Mouse (Mus musculus): ENCODE results near the gene Arl2. TPM values are rescaled to one million over a fixed set of nuclear protein-coding genes. Genes with fewer than 3 reads are reported as not detected.
"Not testable (repeated sequence)": the region's sequence is repeated elsewhere in the genome, so short reads cannot be mapped to it uniquely, and the experiment has no call there.

The Arl2 gene
- polyA plus RNA-seq, 1 experiment from 2014 or later: 112 TPM

GRCm38 (mm10) chr19:6140678-6141393, 512 bp downstream of the Arl2 start, which contains the start of gene Batf2:
Batf2 (plus strand) TSS chr19:6140983.
- DNase-seq (ENCODE audit: low spot score): peak; percentile 96
- Histone ChIP-seq H3K27me3 (replicated peaks; ENCODE audit: low read depth, poor library complexity, severe bottlenecking) (no peaks in the 10 kb centered on the region), H3K27ac (replicated peaks) (peak within 1 kb of the TSS; percentile 99), H3K4me1 (peaks cover 22% of the 10 kb centered on the region), H3K36me3 (replicated peaks) (peaks cover 29% of the 10 kb centered on the region), H3K9me3 (no peaks in the 10 kb centered on the region), H3K4me3 (peak within 1 kb of the TSS; percentile 88)
- under 1% methylated on average over 68 of the region's 68 CpGs for WGBS

- no peak for DNase-seq (ENCODE audit: low spot score)
- H3K4me1 ChIP-seq: peaks cover 22% of the 10 kb centered on the region
- peak overlapping the region; percentile 88 for H3K4me3 ChIP-seq
- WGBS: 9% methylated on average over 16 of the region's 16 CpGs
- H3K27ac ChIP-seq (replicated peaks): peak overlapping the region; percentile 99
- H3K27me3 ChIP-seq (replicated peaks; ENCODE audit: low read depth, poor library complexity, severe bottlenecking): no peaks in the 10 kb centered on the region
- H3K9me3 ChIP-seq: no peaks in the 10 kb centered on the region
- H3K36me3 ChIP-seq (replicated peaks): peaks cover 34% of the 10 kb centered on the region
Observed at GRCm38 (mm10) chr19:6140374-6140677, 1.0 kb downstream of the Arl2 start.

- peaks cover 39% of the 10 kb centered on the region for H3K36me3 ChIP-seq (replicated peaks)
- H3K27me3 ChIP-seq (replicated peaks; ENCODE audit: low read depth, poor library complexity, severe bottlenecking): no peaks in the 10 kb centered on the region
- H3K4me3 ChIP-seq: peak overlapping the region; percentile 88
- no peaks in the 10 kb centered on the region for H3K9me3 ChIP-seq
- 94% methylated on average over 6 of the region's 6 CpGs for WGBS
- no peak for DNase-seq (ENCODE audit: low spot score)
- H3K27ac ChIP-seq (replicated peaks): peak overlapping the region; percentile 99
- H3K4me1 ChIP-seq: peaks cover 22% of the 10 kb centered on the region
Observed at GRCm38 (mm10) chr19:6139701-6140100, 1.6 kb downstream of the Arl2 start.

GRCm38 (mm10) chr19:6136397-6136796, 5.0 kb downstream of the Arl2 start:
- H3K9me3 ChIP-seq: no peaks in the 10 kb centered on the region
- no peak overlapping the region for H3K4me3 ChIP-seq
- H3K27ac ChIP-seq (replicated peaks): no peak overlapping the region
- H3K36me3 ChIP-seq (replicated peaks): peaks cover 52% of the 10 kb centered on the region
- WGBS: 82% methylated on average over 3 of the region's 3 CpGs
- no peaks in the 10 kb centered on the region for H3K27me3 ChIP-seq (replicated peaks; ENCODE audit: low read depth, poor library complexity, severe bottlenecking)
- H3K4me1 ChIP-seq: peaks cover 18% of the 10 kb centered on the region
- DNase-seq (ENCODE audit: low spot score): no peak

- peaks cover 47% of the 10 kb centered on the region for H3K36me3 ChIP-seq (replicated peaks)
- not testable (repeated sequence) for H3K27ac ChIP-seq (replicated peaks); DNase-seq (ENCODE audit: low spot score); H3K4me1 ChIP-seq; H3K4me3 ChIP-seq; H3K9me3 ChIP-seq; H3K27me3 ChIP-seq (replicated peaks; ENCODE audit: low read depth, poor library complexity, severe bottlenecking)
- WGBS: 69% methylated on average over 1 of the region's 1 CpGs
Observed at GRCm38 (mm10) chr19:6133197-6133596, 8.2 kb downstream of the Arl2 start.

GRCm38 (mm10) chr19:6132171-6132827, 9.0 kb downstream of the Arl2 start:
- H3K9me3 ChIP-seq: no peaks in the 10 kb centered on the region
- peaks cover 38% of the 10 kb centered on the region for H3K36me3 ChIP-seq (replicated peaks)
- no peak overlapping the region for H3K27ac ChIP-seq (replicated peaks)
- no peak overlapping the region for H3K4me3 ChIP-seq
- no peak for DNase-seq (ENCODE audit: low spot score)
- no peaks in the 10 kb centered on the region for H3K27me3 ChIP-seq (replicated peaks; ENCODE audit: low read depth, poor library complexity, severe bottlenecking)
- 86% methylated on average over 7 of the region's 7 CpGs for WGBS
- H3K4me1 ChIP-seq: peaks cover 10% of the 10 kb centered on the region; the same call in 1 of the 2 replicates

GRCm38 (mm10) chr19:6130414-6131128, 10.8 kb downstream of the Arl2 start:
- not testable (repeated sequence) for DNase-seq (ENCODE audit: low spot score); H3K9me3 ChIP-seq; H3K4me3 ChIP-seq; H3K4me1 ChIP-seq; H3K27ac ChIP-seq (replicated peaks); H3K27me3 ChIP-seq (replicated peaks; ENCODE audit: low read depth, poor library complexity, severe bottlenecking)
- 79% methylated on average over 7 of the region's 7 CpGs for WGBS
- H3K36me3 ChIP-seq (replicated peaks): peaks cover 21% of the 10 kb centered on the region

GRCm38 (mm10) chr19:6127760-6128341, 13.5 kb downstream of the Arl2 start, which contains the start of gene Snx15:
Snx15 (minus strand) TSS chr19:6128304.
- Histone ChIP-seq H3K4me3 (peak within 1 kb of the TSS; percentile 66), H3K27ac (replicated peaks) (peak within 1 kb of the TSS; percentile 88), H3K9me3 (no peaks in the 10 kb centered on the region), H3K4me1 (peaks cover 16% of the 10 kb centered on the region), H3K36me3 (replicated peaks) (no peaks in the 10 kb centered on the region), H3K27me3 (replicated peaks; ENCODE audit: low read depth, poor library complexity, severe bottlenecking) (no peaks in the 10 kb centered on the region)
- WGBS: under 1% methylated on average over 32 of the region's 32 CpGs
- DNase-seq (ENCODE audit: low spot score): peak; percentile 93

- 76% methylated on average over 10 of the region's 10 CpGs for WGBS
- no peaks in the 10 kb centered on the region for H3K27me3 ChIP-seq (replicated peaks; ENCODE audit: low read depth, poor library complexity, severe bottlenecking)
- H3K36me3 ChIP-seq (replicated peaks): no peaks in the 10 kb centered on the region
- H3K4me1 ChIP-seq: peaks cover 18% of the 10 kb centered on the region
- no peak for DNase-seq (ENCODE audit: low spot score)
- H3K4me3 ChIP-seq: peak overlapping the region; percentile 66
- H3K9me3 ChIP-seq: no peaks in the 10 kb centered on the region
- H3K27ac ChIP-seq (replicated peaks): peak overlapping the region; percentile 88
Observed at GRCm38 (mm10) chr19:6126789-6127580, 14.4 kb downstream of the Arl2 start.

- 23% methylated on average over 4 of the region's 4 CpGs for WGBS
- H3K36me3 ChIP-seq (replicated peaks): peaks cover 2% of the 10 kb centered on the region; the same call in 1 of the 2 replicates
- no peaks in the 10 kb centered on the region for H3K27me3 ChIP-seq (replicated peaks; ENCODE audit: low read depth, poor library complexity, severe bottlenecking)
- H3K9me3 ChIP-seq: no peaks in the 10 kb centered on the region
- DNase-seq (ENCODE audit: low spot score): peak; percentile 36
- peaks cover 25% of the 10 kb centered on the region for H3K4me1 ChIP-seq
- H3K4me3 ChIP-seq: no peak overlapping the region
- no peak overlapping the region for H3K27ac ChIP-seq (replicated peaks)
Observed at GRCm38 (mm10) chr19:6126289-6126688, 15.1 kb downstream of the Arl2 start.

- DNase-seq (ENCODE audit: low spot score): no peak
- Histone ChIP-seq H3K4me1 (peaks cover 27% of the 10 kb centered on the region), H3K27ac (replicated peaks) (no peak overlapping the region), H3K4me3 (no peak overlapping the region), H3K9me3 (no peaks in the 10 kb centered on the region), H3K36me3 (replicated peaks) (peaks cover 5% of the 10 kb centered on the region; the same call in 1 of the 2 replicates), H3K27me3 (replicated peaks; ENCODE audit: low read depth, poor library complexity, severe bottlenecking) (no peaks in the 10 kb centered on the region)
- WGBS: 76% methylated on average over 2 of the region's 2 CpGs
Observed at GRCm38 (mm10) chr19:6124898-6125297, 16.4 kb downstream of the Arl2 start.

GRCm38 (mm10) chr19:6123330-6123729, 18.0 kb downstream of the Arl2 start:
- 47% methylated on average over 8 of the region's 8 CpGs for WGBS
- peak; percentile 54 for DNase-seq (ENCODE audit: low spot score)
- Histone ChIP-seq H3K9me3 (no peaks in the 10 kb centered on the region), H3K36me3 (replicated peaks) (peaks cover 5% of the 10 kb centered on the region; the same call in 1 of the 2 replicates), H3K27ac (replicated peaks) (peak overlapping the region; percentile 80), H3K4me1 (peaks cover 39% of the 10 kb centered on the region), H3K4me3 (0 out of 2 replicates have a peak overlapping the region, but pooled peaks have one; percentile 6), H3K27me3 (replicated peaks; ENCODE audit: low read depth, poor library complexity, severe bottlenecking) (no peaks in the 10 kb centered on the region)
